Mouse (Mus musculus): ENCODE data around the gene Cited4.

DNA sequence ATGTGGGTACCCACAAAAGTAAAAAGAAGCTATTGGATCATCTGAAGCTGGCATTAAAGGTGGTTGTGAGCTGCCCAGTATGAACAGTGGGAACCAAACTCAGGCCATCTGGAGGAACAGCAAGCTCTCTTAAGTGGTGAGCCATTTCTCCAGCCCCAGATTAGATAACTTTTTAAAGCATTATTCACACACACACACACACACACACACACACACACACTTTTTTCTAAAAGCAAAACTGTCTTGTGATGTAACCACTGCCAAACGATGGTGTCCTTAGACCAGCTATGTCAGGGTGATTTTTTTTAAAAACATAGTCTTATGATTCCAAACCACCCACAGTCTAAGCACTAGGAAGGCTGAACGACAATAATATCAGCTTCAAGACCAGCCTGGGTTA lies 1.8 kb upstream of the Cited4 start:
- TF ChIP-seq GATA1 (IDR thresholded peaks at IDR 0.05; ENCODE audit: borderline replicate concordance, low read length) = no peak
- no peak for TF ChIP-seq FLI1 (IDR thresholded peaks at IDR 0.05; ENCODE audit: low read length)

Measured in megakaryocyte, embryonic 14.5 days (primary cell).